Mouse (Mus musculus): Measurements from ENCODE around the gene Anxa1. TPM values are rescaled to one million over a fixed set of nuclear protein-coding genes. Genes with fewer than 3 reads are reported as not detected.

Gene Anxa1
- polyA plus RNA-seq, 1 experiment = 119 TPM

DNA sequence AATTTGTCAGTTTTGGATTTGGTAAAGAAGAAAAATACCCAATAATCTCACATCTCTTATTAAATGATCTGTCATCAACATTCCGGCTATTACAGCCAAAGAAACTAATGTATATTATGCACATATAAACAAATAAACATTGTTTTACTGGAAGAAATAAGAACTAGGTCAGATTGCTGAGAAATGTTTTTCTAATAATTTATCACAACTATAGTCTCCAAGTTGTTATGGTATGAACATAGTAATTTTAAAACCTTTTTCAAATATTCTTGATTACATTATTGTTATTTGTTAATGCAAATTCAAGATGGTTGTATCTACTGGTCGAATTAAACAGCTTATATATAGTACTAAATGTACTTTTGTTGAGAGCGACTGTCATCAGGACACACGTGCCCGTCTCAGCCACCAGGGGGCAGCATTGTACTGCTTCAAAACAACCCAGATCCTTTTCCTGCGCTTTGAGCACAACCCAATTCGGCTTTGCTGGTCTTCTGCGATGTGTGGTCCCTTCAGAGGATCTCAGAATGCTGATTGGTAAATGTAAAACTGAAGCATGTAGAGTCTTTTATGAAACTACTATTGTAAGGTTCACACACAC is 45.3 kb downstream of the Anxa1 start:
- no peak overlapping the region for H3K4me3 ChIP-seq (ENCODE audit: insufficient read depth, low read depth, low read length)
- no peak overlapping the region for H3K27ac ChIP-seq (replicated peaks; ENCODE audit: low read depth, low read length)
- no peaks in the 10 kb centered on the region for H3K4me1 ChIP-seq (ENCODE audit: control insufficient read depth, insufficient read depth, insufficient read length, low read length)

DNA sequence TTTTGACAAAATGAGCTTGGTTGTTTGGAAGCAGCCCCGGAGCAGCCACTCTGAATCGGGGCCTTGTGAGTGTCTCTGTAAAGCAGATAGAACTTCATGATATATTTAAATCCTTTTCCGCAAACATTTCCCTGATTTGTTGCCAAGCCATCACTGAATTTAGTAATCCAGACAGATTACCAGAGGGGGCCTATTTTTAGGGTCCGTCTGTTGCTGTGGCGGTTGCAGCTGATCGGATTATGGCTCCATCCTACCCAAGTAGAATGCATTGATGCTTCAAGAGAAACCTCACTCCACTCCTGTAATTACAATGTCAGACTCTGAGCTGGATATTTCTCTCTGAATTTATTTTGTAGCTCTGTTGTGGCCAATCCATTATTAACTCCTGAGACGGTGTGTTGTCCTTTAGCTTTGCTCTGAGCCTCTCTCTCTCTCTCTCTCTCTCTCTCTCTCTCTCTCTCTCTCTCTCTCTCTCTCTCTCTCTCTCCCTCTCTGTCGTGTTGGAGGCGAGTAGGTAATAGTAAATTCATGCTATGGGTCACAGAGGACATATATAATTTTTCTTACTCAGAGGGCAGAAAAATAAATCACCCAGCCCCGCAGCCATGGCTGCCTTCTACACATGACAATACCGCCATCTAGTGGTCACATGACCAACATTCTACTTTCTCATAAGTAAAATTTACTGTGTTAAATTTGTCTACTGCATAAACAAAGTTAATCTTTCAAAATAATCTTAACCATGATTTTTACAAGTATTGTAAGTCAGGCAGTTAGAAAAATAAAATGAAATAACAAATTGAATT is 46.0 kb downstream of the Anxa1 start:
- Histone ChIP-seq H3K27ac (replicated peaks; ENCODE audit: low read depth, low read length) (no peak overlapping the region), H3K4me3 (ENCODE audit: insufficient read depth, low read depth, low read length) (no peak overlapping the region), H3K4me1 (ENCODE audit: control insufficient read depth, insufficient read depth, insufficient read length, low read length) (no peaks in the 10 kb centered on the region)

DNA sequence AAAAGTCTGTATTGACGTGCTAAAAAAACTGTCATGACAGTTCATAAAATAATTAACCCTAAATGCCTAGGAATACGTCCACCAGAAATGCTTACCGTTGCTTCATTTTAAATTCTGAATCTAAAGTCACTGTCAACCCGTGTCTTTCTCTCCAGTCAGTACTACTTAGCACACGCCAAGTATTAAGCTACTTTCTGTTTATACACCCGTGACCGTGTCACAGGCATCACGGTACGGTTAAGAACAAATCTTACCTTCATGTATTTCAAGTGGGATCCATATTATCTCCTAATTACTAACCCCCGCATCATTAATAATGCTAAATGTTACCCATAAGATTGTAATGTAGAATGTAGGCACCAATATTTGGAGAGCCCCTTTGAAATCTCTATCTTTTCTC is 46.7 kb downstream of the Anxa1 start:
- no peaks in the 10 kb centered on the region for H3K4me1 ChIP-seq (ENCODE audit: control insufficient read depth, insufficient read depth, insufficient read length, low read length)
- H3K4me3 ChIP-seq (ENCODE audit: insufficient read depth, low read depth, low read length) = no peak overlapping the region
- no peak overlapping the region for H3K27ac ChIP-seq (replicated peaks; ENCODE audit: low read depth, low read length)

Other genes with a start within 250 kb of the Anxa1 start
- gene Aldh1a1, start 101.8 kb upstream of the Anxa1 start, polyA plus RNA-seq (2012; ENCODE audit: insufficient read depth, insufficient read length, missing spikeins) = 19.1 and 22.7 TPM in 2 replicates